Mouse (Mus musculus) G1E (cell line): Measurements from ENCODE around the gene Eif2s2. TPM values are rescaled to one million over a fixed set of nuclear protein-coding genes. Genes with fewer than 3 reads are reported as not detected.
A peak's percentile ranks its signal among the peaks of the same experiment; 100 is the strongest.

Experiments
- ATAC-seq: 2 replicates; pipeline ENCODE4 v1.8.0; 2016; ENCODE audit warnings: mild to moderate bottlenecking; ENCODE audit not compliant: insufficient number of reproducible peaks, poor library complexity, low FRiP score, severe bottlenecking; ENCODE audit errors: extremely low read depth
- DNase-seq: peaks from one replicate; pipeline ENCODE4 v3.0.0; 2012; ENCODE audit warnings: low spot score
- H3K27me3 ChIP-seq: 2 replicates; pipeline ENCODE4 v1.6.1; 2012; ENCODE audit warnings: mild to moderate bottlenecking, low read length, inconsistent platforms; ENCODE audit not compliant: insufficient read depth
- H3K36me3 ChIP-seq: replicated peaks from 2 replicates; pipeline ENCODE3; 2012; ENCODE audit warnings: mild to moderate bottlenecking, inconsistent platforms
- H3K4me1 ChIP-seq: 2 replicates; pipeline ENCODE4 v1.6.1; 2012; ENCODE audit warnings: low read depth, low read length, inconsistent platforms, mixed read lengths; ENCODE audit not compliant: insufficient read depth
- H3K4me3 ChIP-seq: 2 replicates; pipeline ENCODE4 v1.5.1; 2012; ENCODE audit warnings: low read depth, mild to moderate bottlenecking, inconsistent platforms, low read length, moderate library complexity, mixed read lengths
- H3K9me3 ChIP-seq: replicated peaks from 2 replicates; pipeline ENCODE4 v1.6.1; 2012; ENCODE audit warnings: inconsistent platforms
- CTCF ChIP-seq: IDR thresholded peaks from 2 replicates; pipeline ENCODE4 v1.5.1; 2012; ENCODE audit warnings: low read depth, low read length, inconsistent platforms, mixed read lengths
- GATA1 ChIP-seq: IDR thresholded peaks from 2 replicates; pipeline ENCODE4 v1.6.1; 2012; ENCODE audit warnings: borderline replicate concordance, low read length, inconsistent platforms, mixed read lengths
- GATA2 ChIP-seq: IDR thresholded peaks from 2 replicates; pipeline ENCODE4 v1.6.1; 2012; ENCODE audit warnings: low read depth, low read length, inconsistent platforms, borderline replicate concordance
- POLR2AphosphoS5 ChIP-seq: IDR thresholded peaks from 2 replicates; pipeline ENCODE4 v1.6.1; 2012; ENCODE audit warnings: low read depth, low read length, inconsistent platforms; ENCODE audit not compliant: insufficient replicate concordance
- TAL1 ChIP-seq: conservative IDR thresholded peaks from 2 replicates; pipeline ENCODE4 v1.6.1; 2012; ENCODE audit warnings: low read depth, low read length, inconsistent platforms, mixed read lengths
- polyA plus RNA-seq: library from polyadenylated mRNA; stranded (reverse); fragments of >175 nt; gene quantifications from 2 replicates; pipeline ENCODE4 v1.2.3, GENCODE M21; 2012
- total RNA-seq, 2 experiments: library from RNA; stranded (forward) in 1 of 2; stranded (reverse) in 1 of 2; fragments of 200-1000 nt in 1 of 2; fragments of >200 nt in 1 of 2; fragmentation: Nextera tagmentation in 1 of 2; gene quantifications; 2 replicates each; pipeline ENCODE4 v1.2.3; 2014 to 2017

Gene Eif2s2
- total RNA-seq (2014; fragmentation: Nextera tagmentation) (237 and 243 TPM in 2 replicates), total RNA-seq (2017) (132 and 155 TPM in 2 replicates), polyA plus RNA-seq (12.7 and 21.4 TPM in 2 replicates)

- peak within 1 kb of the TSS; percentile 94 for H3K4me3 ChIP-seq
- H3K36me3 ChIP-seq: peaks cover 18% of the 10 kb centered on the region
- H3K27me3 ChIP-seq: peaks cover 6% of the 10 kb centered on the region
- ATAC-seq (peak; percentile 91), DNase-seq (peak; percentile 78)
- peaks cover 19% of the 10 kb centered on the region for H3K4me1 ChIP-seq
- no peaks in the 10 kb centered on the region for H3K9me3 ChIP-seq
- TF ChIP-seq CTCF: no peak
- TF ChIP-seq GATA1: no peak
- TF ChIP-seq POLR2AphosphoS5: no peak
- TF ChIP-seq TAL1: no peak
- no peak for TF ChIP-seq GATA2
Measured at GRCm38 (mm10) chr2:154892201-154893044, at the start of gene Eif2s2. TSS of gene Eif2s2 (minus strand) at chr2:154892935.

GRCm38 (mm10) chr2:154941952-154942351 lies 49.2 kb upstream of the Eif2s2 start:
- DNase-seq: no peak
- H3K4me1 ChIP-seq: no peaks in the 10 kb centered on the region
- ATAC-seq: no peak
- no peak overlapping the region for H3K4me3 ChIP-seq
- no peaks in the 10 kb centered on the region for H3K9me3 ChIP-seq
- peaks cover 3% of the 10 kb centered on the region; the same call in 1 of the 2 replicates for H3K27me3 ChIP-seq
- H3K36me3 ChIP-seq: no peaks in the 10 kb centered on the region
- no peak for TF ChIP-seq CTCF
- TF ChIP-seq GATA2: no peak
- TF ChIP-seq TAL1: no peak
- TF ChIP-seq GATA1: no peak
- no peak for TF ChIP-seq POLR2AphosphoS5

GRCm38 (mm10) chr2:154937547-154938390 lies 45.0 kb upstream of the Eif2s2 start:
- H3K27me3 ChIP-seq: peaks cover 7% of the 10 kb centered on the region
- no peaks in the 10 kb centered on the region for H3K9me3 ChIP-seq
- TF ChIP-seq POLR2AphosphoS5: no peak
- TF ChIP-seq TAL1: no peak
- TF ChIP-seq CTCF: no peak
- no peak for TF ChIP-seq GATA1
- TF ChIP-seq GATA2: no peak
- no peak for DNase-seq
- no peaks in the 10 kb centered on the region for H3K4me1 ChIP-seq
- no peak overlapping the region for H3K4me3 ChIP-seq
- H3K36me3 ChIP-seq: no peaks in the 10 kb centered on the region
- no peak for ATAC-seq

- ATAC-seq (no peak), DNase-seq (no peak)
- Histone ChIP-seq H3K27me3 (peaks cover 7% of the 10 kb centered on the region), H3K9me3 (no peaks in the 10 kb centered on the region), H3K4me3 (no peak overlapping the region), H3K36me3 (no peaks in the 10 kb centered on the region), H3K4me1 (no peaks in the 10 kb centered on the region)
- TF ChIP-seq GATA1: no peak
- TF ChIP-seq GATA2: no peak
- TF ChIP-seq CTCF: no peak
- no peak for TF ChIP-seq TAL1
- TF ChIP-seq POLR2AphosphoS5: no peak
Measured at GRCm38 (mm10) chr2:154936536-154937155, 43.9 kb upstream of the Eif2s2 start.

GRCm38 (mm10) chr2:154936106-154936505 lies 43.4 kb upstream of the Eif2s2 start:
- H3K4me1 ChIP-seq: no peaks in the 10 kb centered on the region
- peaks cover 11% of the 10 kb centered on the region for H3K27me3 ChIP-seq
- no peaks in the 10 kb centered on the region for H3K9me3 ChIP-seq
- H3K36me3 ChIP-seq: no peaks in the 10 kb centered on the region
- DNase-seq (no peak), ATAC-seq (no peak)
- no peak overlapping the region for H3K4me3 ChIP-seq
- no peak for TF ChIP-seq POLR2AphosphoS5
- TF ChIP-seq TAL1: no peak
- no peak for TF ChIP-seq GATA2
- TF ChIP-seq CTCF: no peak
- no peak for TF ChIP-seq GATA1
